Mouse (Mus musculus) heart, embryonic 12.5 days (tissue): ENCODE data around the gene Ttll3. TPM values are rescaled to one million over a fixed set of nuclear protein-coding genes. Genes with fewer than 3 reads are reported as not detected.

Source experiments
- ATAC-seq: fragments of 200-750 bp; cut with Nextera tagmentation; 2 replicates; pipeline ENCODE4 v1.8.0; 2017; ENCODE audit warnings: moderate TSS enrichment, moderate library complexity; ENCODE audit not compliant: insufficient number of reproducible peaks, low FRiP score
- H3K27ac ChIP-seq: fragments of 300-500 bp; sonication (generic); 2 replicates; pipeline ENCODE4 v1.5.1; 2016; ENCODE audit warnings: mild to moderate bottlenecking, moderate library complexity; ENCODE audit not compliant: poor library complexity, severe bottlenecking
- H3K27me3 ChIP-seq: fragments of 300-500 bp; sonication (generic); replicated peaks from 2 replicates; pipeline ENCODE4 v1.6.1; 2016; ENCODE audit warnings: mild to moderate bottlenecking, moderate library complexity
- H3K36me3 ChIP-seq: fragments of 300-500 bp; sonication (generic); 2 replicates; pipeline ENCODE4 v1.6.1; 2016; ENCODE audit warnings: mild to moderate bottlenecking, moderate library complexity
- H3K4me1 ChIP-seq: fragments of 300-500 bp; sonication (generic); replicated peaks from 2 replicates; pipeline ENCODE4 v1.6.1; 2016; ENCODE audit warnings: mild to moderate bottlenecking
- H3K4me2 ChIP-seq: fragments of 300-500 bp; sonication (generic); 2 replicates; pipeline ENCODE4 v1.6.1; 2016; ENCODE audit warnings: mild to moderate bottlenecking, moderate library complexity
- H3K4me3 ChIP-seq: fragments of 300-500 bp; sonication (generic); 2 replicates; pipeline ENCODE4 v1.5.1; 2016; ENCODE audit warnings: mild to moderate bottlenecking
- H3K9ac ChIP-seq: fragments of 300-500 bp; sonication (generic); 2 replicates; pipeline ENCODE4 v1.6.1; 2016; ENCODE audit warnings: mild to moderate bottlenecking, moderate library complexity
- H3K9me3 ChIP-seq: fragments of 300-500 bp; sonication (generic); replicated peaks from 2 replicates; pipeline ENCODE4 v1.6.1; 2016; ENCODE audit warnings: mild to moderate bottlenecking, moderate library complexity
- WGBS: fragments of 180-500 bp; shearing (Covaris S2); methylation state at CpG from one replicate; pipeline ENCODE4 v1.1.7; 2016; 5-methylcytosine and 5-hydroxymethylcytosine counted together
- microRNA-seq: library from miRNA; unstranded; fragments of <30 nt; microRNA quantifications from one replicate; pipeline ENCODE4, GENCODE M21; 2017
- polyA plus RNA-seq: library from polyadenylated mRNA; unstranded; fragments of >200 nt; fragmentation: Nextera tagmentation; extraction: Ambion mirVana; gene quantifications from 2 replicates; pipeline ENCODE4 v1.2.1, GENCODE M21; 2016

Gene Ttll3
- polyA plus RNA-seq, 1 experiment from 2014 or later, result 1.6 TPM

DNA sequence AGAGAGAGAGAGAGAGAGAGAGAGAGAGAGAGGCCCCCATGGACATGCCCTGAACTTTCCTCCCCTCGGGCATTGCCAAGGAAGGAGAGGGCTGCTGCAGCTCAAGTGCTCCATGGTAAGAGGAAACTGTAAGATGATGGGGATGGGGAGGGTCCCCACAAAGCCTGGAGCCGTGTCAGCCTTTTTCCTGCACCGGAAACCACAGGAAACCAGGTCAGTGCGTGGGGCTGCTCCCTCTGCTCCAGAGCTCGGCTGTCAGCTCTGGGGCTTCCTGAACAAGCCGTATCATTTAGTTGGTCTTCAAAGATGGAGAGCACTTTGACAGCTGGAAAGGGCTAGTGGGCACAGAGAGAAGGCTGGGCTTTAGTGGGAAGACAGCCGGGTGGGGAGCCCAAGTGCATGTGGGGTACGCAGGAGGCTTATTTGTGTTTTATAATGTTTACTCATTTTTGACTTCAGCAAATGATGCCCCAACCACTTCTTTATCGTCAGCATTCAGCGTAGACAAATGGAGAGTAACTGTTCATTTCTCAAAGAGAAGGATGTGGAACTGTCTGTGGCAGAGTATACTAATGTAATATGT lies 69.0 kb downstream of the Ttll3 start, which contains the start of gene Il17re:
TSS of gene Il17re (plus strand) at position 533 of the 583 bp plus-strand sequence.
- Histone ChIP-seq H3K4me2 (no peak within 1 kb of the TSS), H3K27ac (no peak within 1 kb of the TSS)
- WGBS, result 54% methylated on average over 10 of the region's 10 CpGs

DNA sequence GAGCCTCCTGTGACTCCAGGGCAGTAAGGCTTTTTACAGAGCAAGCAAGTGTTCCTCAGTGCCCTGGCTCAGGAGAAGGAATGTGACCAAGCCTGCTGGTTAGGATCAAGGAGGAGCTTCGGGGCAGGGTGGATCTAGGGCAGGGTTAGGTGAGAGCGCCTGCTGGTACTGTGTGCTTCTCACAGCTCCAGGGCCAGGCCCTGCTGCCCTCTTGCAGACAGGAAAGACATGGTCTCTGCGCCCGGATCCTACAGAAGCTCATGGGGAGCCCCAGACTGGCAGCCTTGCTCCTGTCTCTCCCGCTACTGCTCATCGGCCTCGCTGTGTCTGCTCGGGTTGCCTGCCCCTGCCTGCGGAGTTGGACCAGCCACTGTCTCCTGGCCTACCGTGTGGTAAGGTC lies 69.6 kb downstream of the Ttll3 start:
- no peak overlapping the region for H3K27ac ChIP-seq
- ATAC-seq, result no peak
- 54% methylated on average over 10 of the region's 10 CpGs for WGBS
- no peak overlapping the region for H3K4me3 ChIP-seq
- no peak overlapping the region; the same call in 1 of the 2 replicates for H3K9ac ChIP-seq
- no peak overlapping the region for H3K4me2 ChIP-seq
- no peaks in the 10 kb centered on the region for H3K36me3 ChIP-seq
- H3K9me3 ChIP-seq, result no peaks in the 10 kb centered on the region
- no peaks in the 10 kb centered on the region for H3K4me1 ChIP-seq
- H3K27me3 ChIP-seq, result no peaks in the 10 kb centered on the region

More for the DNA sequence above, 69.0 kb downstream of the Ttll3 start, which contains the start of gene Il17re:
- no peak within 1 kb of the TSS for H3K4me3 ChIP-seq
- no peaks in the 10 kb centered on the region for H3K4me1 ChIP-seq
- no peak within 1 kb of the TSS; the same call in 1 of the 2 replicates for H3K9ac ChIP-seq
- no peak for ATAC-seq
- no peaks in the 10 kb centered on the region for H3K27me3 ChIP-seq
- no peaks in the 10 kb centered on the region for H3K9me3 ChIP-seq
- H3K36me3 ChIP-seq, result no peaks in the 10 kb centered on the region

DNA sequence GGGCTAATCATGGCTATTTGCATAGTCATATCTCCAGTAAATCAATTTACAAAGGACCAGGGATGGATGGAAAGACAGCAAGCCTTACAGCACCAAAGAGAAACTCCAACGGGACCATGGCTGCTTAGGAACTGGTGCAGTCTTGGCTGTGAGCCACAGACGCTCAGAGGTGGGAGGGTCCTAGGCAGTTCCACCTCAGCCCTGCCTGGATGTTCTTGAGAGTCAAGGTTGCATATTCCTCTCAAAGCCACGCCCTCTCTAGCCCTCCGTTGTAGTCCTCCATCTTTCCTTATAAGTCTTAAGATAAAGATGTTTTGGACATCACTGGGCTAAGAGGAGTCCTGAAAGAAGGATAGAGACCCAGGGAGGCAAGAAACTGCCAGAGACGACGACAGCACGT lies 75.0 kb downstream of the Ttll3 start:
- H3K4me3 ChIP-seq, result no peak overlapping the region
- no peak for ATAC-seq
- no peaks in the 10 kb centered on the region; the same call in 1 of the 2 replicates for H3K4me1 ChIP-seq
- WGBS, result 61% methylated on average over 7 of the region's 7 CpGs
- H3K36me3 ChIP-seq, result no peaks in the 10 kb centered on the region
- no peak overlapping the region for H3K4me2 ChIP-seq
- H3K9me3 ChIP-seq, result no peaks in the 10 kb centered on the region
- H3K9ac ChIP-seq, result no peak overlapping the region
- H3K27me3 ChIP-seq, result peaks cover 39% of the 10 kb centered on the region; the same call in 1 of the 2 replicates
- no peak overlapping the region for H3K27ac ChIP-seq

Small RNA genes within 50 kb of the gene (microRNA-seq; reads per million reads assigned to microRNA genes)
- gene Gm24387, result not detected

Other genes with a start within 250 kb of the Ttll3 start
- gene Lhfpl4, start 193.9 kb upstream of the Ttll3 start, polyA plus RNA-seq, result 0.37 TPM in 2 replicates
- gene Mtmr14, start 151.4 kb upstream of the Ttll3 start, polyA plus RNA-seq, result 25.1 and 27.7 TPM in 2 replicates
- 0.08 and 0.14 TPM in 2 replicates for gene Cpne9, start 107.0 kb upstream of the Ttll3 start, polyA plus RNA-seq
- gene Brpf1, start 82.1 kb upstream of the Ttll3 start, polyA plus RNA-seq, result 16.2 and 17.0 TPM in 2 replicates
- gene Ogg1, start 62.3 kb upstream of the Ttll3 start, polyA plus RNA-seq, result 9.0 and 10.6 TPM in 2 replicates
- gene Camk1, start 45.3 kb upstream of the Ttll3 start, polyA plus RNA-seq, result 110 and 113 TPM in 2 replicates
- 40.1 and 42.2 TPM in 2 replicates for gene Tada3, start 11.4 kb upstream of the Ttll3 start, polyA plus RNA-seq
- gene Arpc4, start 11.1 kb upstream of the Ttll3 start, polyA plus RNA-seq, result 274 and 285 TPM in 2 replicates
- 15.2 and 16.0 TPM in 2 replicates for gene Rpusd3, start 30.1 kb downstream of the Ttll3 start, polyA plus RNA-seq
- gene Cidec, start 46.5 kb downstream of the Ttll3 start, polyA plus RNA-seq, result not detected in 2 replicates
- gene Jagn1, start 53.3 kb downstream of the Ttll3 start, polyA plus RNA-seq, result 58.5 and 61.1 TPM in 2 replicates
- 0.94 and 1.3 TPM in 2 replicates for gene Il17re, start 69.2 kb downstream of the Ttll3 start, polyA plus RNA-seq
- gene Il17rc, start 82.2 kb downstream of the Ttll3 start, polyA plus RNA-seq, result 4.5 and 4.7 TPM in 2 replicates
- 42.7 and 46.9 TPM in 2 replicates for gene Creld1, start 94.0 kb downstream of the Ttll3 start, polyA plus RNA-seq
- 0.28 and 0.40 TPM in 2 replicates for gene Prrt3, start 112.7 kb downstream of the Ttll3 start, polyA plus RNA-seq
- 86.9 and 89.1 TPM in 2 replicates for gene Emc3, start 142.4 kb downstream of the Ttll3 start, polyA plus RNA-seq
- 10.9 and 12.1 TPM in 2 replicates for gene Fancd2, start 142.4 kb downstream of the Ttll3 start, polyA plus RNA-seq
- 0.26 TPM in 1 of 2 replicates, not detected in the other for gene Fancd2os, start 211.5 kb downstream of the Ttll3 start, polyA plus RNA-seq
- 156 and 165 TPM in 2 replicates for gene Brk1, start 215.5 kb downstream of the Ttll3 start, polyA plus RNA-seq
- 30.3 and 32.7 TPM in 2 replicates for gene Vhl, start 234.7 kb downstream of the Ttll3 start, polyA plus RNA-seq
- 7.0 and 7.9 TPM in 2 replicates for gene Irak2, start 249.2 kb downstream of the Ttll3 start, polyA plus RNA-seq